Mouse (Mus musculus): ENCODE data around the gene Ngfr. TPM values are rescaled to one million over a fixed set of nuclear protein-coding genes. Genes with fewer than 3 reads are reported as not detected.

The Ngfr gene
- polyA plus RNA-seq, 1 experiment from 2014 or later: 3.0 TPM

- WGBS: 31% methylated on average over 6 of the region's 6 CpGs
- no peaks in the 10 kb centered on the region for H3K36me3 ChIP-seq
- H3K4me1 ChIP-seq (replicated peaks): peaks cover 31% of the 10 kb centered on the region
- H3K4me3 ChIP-seq: no peak overlapping the region
- H3K4me2 ChIP-seq: no peak overlapping the region
- H3K27ac ChIP-seq: no peak overlapping the region
- ATAC-seq (replicated peaks; ENCODE audit: insufficient number of reproducible peaks, insufficient read depth, low FRiP score, low read depth): no peak
- H3K27me3 ChIP-seq: peaks cover 86% of the 10 kb centered on the region
- H3K9me3 ChIP-seq (replicated peaks): no peaks in the 10 kb centered on the region
- no peak overlapping the region for H3K9ac ChIP-seq
These were observed 8.1 kb downstream of the Ngfr start for GRCm38 (mm10) chr11:95579455-95579854.

- Histone ChIP-seq H3K4me2 (peak overlapping the region; percentile 32; the same call in 1 of the 2 replicates), H3K27me3 (peaks cover 78% of the 10 kb centered on the region), H3K36me3 (no peaks in the 10 kb centered on the region), H3K9me3 (replicated peaks) (no peaks in the 10 kb centered on the region), H3K27ac (no peak overlapping the region), H3K4me1 (replicated peaks) (peaks cover 31% of the 10 kb centered on the region), H3K4me3 (no peak overlapping the region), H3K9ac (no peak overlapping the region)
- 21% methylated on average over 39 of the region's 39 CpGs for WGBS
- ATAC-seq (replicated peaks; ENCODE audit: insufficient number of reproducible peaks, insufficient read depth, low FRiP score, low read depth): no peak
These were observed 9.6 kb downstream of the Ngfr start for GRCm38 (mm10) chr11:95577776-95578446.

- no peak overlapping the region for H3K4me2 ChIP-seq
- WGBS: 41% methylated on average over 8 of the region's 8 CpGs
These were observed 11.2 kb downstream of the Ngfr start for GRCm38 (mm10) chr11:95576299-95576698.

DNA sequence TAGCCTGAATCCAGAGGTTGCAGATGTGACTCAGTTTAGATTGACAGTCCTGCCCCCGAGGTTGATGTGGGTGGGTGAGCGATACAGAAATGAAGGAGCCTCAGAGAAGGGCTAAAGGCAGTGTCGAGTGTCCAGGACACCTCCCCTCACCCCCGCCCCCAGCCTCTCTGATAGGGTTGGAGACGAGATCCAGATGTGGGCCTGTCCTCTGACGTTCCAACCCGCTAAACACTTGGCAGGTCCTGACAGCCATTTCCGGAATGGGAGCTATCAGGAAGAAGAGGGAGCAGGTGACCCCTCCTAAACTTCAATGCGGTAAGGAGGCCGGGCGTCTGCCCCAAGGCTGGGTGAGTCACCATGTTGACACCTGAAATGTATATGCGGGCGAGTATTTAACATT lies 11.7 kb downstream of the Ngfr start:
- Histone ChIP-seq H3K27me3 (peaks cover 74% of the 10 kb centered on the region), H3K9me3 (replicated peaks) (no peaks in the 10 kb centered on the region), H3K36me3 (no peaks in the 10 kb centered on the region), H3K4me3 (no peak overlapping the region), H3K4me1 (replicated peaks) (peaks cover 36% of the 10 kb centered on the region), H3K27ac (no peak overlapping the region), H3K9ac (no peak overlapping the region), H3K4me2 (0 out of 2 replicates have a peak overlapping the region, but pooled peaks have one; percentile 24)
- 21% methylated on average over 13 of the region's 13 CpGs for WGBS
- ATAC-seq (replicated peaks; ENCODE audit: insufficient number of reproducible peaks, insufficient read depth, low FRiP score, low read depth): no peak

More at GRCm38 (mm10) chr11:95576299-95576698, 11.2 kb downstream of the Ngfr start:
- Histone ChIP-seq H3K9ac (no peak overlapping the region), H3K4me1 (replicated peaks) (peaks cover 34% of the 10 kb centered on the region), H3K4me3 (no peak overlapping the region), H3K27me3 (peaks cover 74% of the 10 kb centered on the region), H3K27ac (no peak overlapping the region), H3K36me3 (no peaks in the 10 kb centered on the region), H3K9me3 (replicated peaks) (no peaks in the 10 kb centered on the region)
- no peak for ATAC-seq (replicated peaks; ENCODE audit: insufficient number of reproducible peaks, insufficient read depth, low FRiP score, low read depth)

GRCm38 (mm10) chr11:95574786-95575334 lies 12.7 kb downstream of the Ngfr start:
- WGBS: 87% methylated on average over 6 of the region's 6 CpGs
- Histone ChIP-seq H3K4me3 (no peak overlapping the region), H3K4me1 (replicated peaks) (peaks cover 36% of the 10 kb centered on the region), H3K27ac (no peak overlapping the region), H3K27me3 (peaks cover 72% of the 10 kb centered on the region), H3K4me2 (no peak overlapping the region), H3K9me3 (replicated peaks) (no peaks in the 10 kb centered on the region), H3K9ac (no peak overlapping the region), H3K36me3 (no peaks in the 10 kb centered on the region)
- ATAC-seq (replicated peaks; ENCODE audit: insufficient number of reproducible peaks, insufficient read depth, low FRiP score, low read depth): no peak

DNA sequence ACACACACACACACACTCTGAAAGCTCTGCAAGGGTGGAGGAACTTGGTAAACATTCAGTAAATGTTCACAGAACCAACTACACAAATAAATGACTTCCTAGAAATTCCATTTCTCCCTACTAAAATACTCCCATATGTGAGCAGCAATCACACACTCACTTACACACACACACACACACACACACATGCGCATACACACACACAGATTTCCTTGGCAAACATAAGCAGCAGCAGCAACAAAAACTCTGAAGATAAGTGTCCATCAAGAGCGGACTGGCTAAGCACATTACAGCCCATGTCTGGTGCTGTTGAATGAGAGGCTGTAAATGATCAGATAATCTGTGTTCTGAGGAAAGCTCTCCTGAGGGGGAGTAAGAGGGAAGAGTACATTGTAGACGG lies 15.3 kb downstream of the Ngfr start:
- Histone ChIP-seq H3K36me3 (no peaks in the 10 kb centered on the region), H3K27me3 (peaks cover 46% of the 10 kb centered on the region), H3K4me3 (no peak overlapping the region), H3K9ac (no peak overlapping the region), H3K4me2 (no peak overlapping the region), H3K27ac (no peak overlapping the region), H3K9me3 (replicated peaks) (no peaks in the 10 kb centered on the region), H3K4me1 (replicated peaks) (peaks cover 26% of the 10 kb centered on the region)
- no peak for ATAC-seq (replicated peaks; ENCODE audit: insufficient number of reproducible peaks, insufficient read depth, low FRiP score, low read depth)
- WGBS: 44% methylated on average over 3 of the region's 3 CpGs

DNA sequence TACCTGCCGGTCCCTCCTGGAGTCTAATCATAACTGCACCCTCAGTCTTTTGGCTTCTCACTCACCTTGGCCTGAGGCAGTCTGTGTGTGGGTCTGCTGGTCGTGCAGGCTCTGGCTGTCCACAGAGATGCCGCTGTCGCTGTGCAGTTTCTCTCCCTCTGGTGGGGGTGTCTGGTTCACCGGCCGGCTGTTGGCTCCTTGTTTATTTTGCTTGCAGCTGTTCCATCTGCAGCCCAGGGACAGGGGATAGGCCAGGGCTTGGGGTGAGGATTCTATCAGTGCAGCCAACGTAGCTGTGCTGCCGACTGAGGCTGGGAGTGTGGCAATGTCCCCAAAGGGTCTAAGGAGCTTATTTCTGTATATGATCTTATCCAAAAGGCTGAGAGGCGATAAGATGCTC lies 15.8 kb downstream of the Ngfr start:
- ATAC-seq (replicated peaks; ENCODE audit: insufficient number of reproducible peaks, insufficient read depth, low FRiP score, low read depth): no peak
- no peak overlapping the region for H3K27ac ChIP-seq
- WGBS: 28% methylated on average over 9 of the region's 9 CpGs
- H3K4me3 ChIP-seq: no peak overlapping the region
- H3K36me3 ChIP-seq: no peaks in the 10 kb centered on the region
- H3K4me1 ChIP-seq (replicated peaks): peaks cover 26% of the 10 kb centered on the region
- no peaks in the 10 kb centered on the region for H3K9me3 ChIP-seq (replicated peaks)
- H3K9ac ChIP-seq: no peak overlapping the region
- H3K27me3 ChIP-seq: peaks cover 41% of the 10 kb centered on the region
- H3K4me2 ChIP-seq: no peak overlapping the region

GRCm38 (mm10) chr11:95570827-95571619 lies 16.5 kb downstream of the Ngfr start:
- H3K4me2 ChIP-seq: no peak overlapping the region
- 51% methylated on average over 25 of the region's 25 CpGs for WGBS
- no peak for ATAC-seq (replicated peaks; ENCODE audit: insufficient number of reproducible peaks, insufficient read depth, low FRiP score, low read depth)
- no peak overlapping the region for H3K27ac ChIP-seq
- H3K4me1 ChIP-seq (replicated peaks): peaks cover 21% of the 10 kb centered on the region
- no peak overlapping the region for H3K4me3 ChIP-seq
- H3K9me3 ChIP-seq (replicated peaks): no peaks in the 10 kb centered on the region
- no peaks in the 10 kb centered on the region for H3K36me3 ChIP-seq
- H3K9ac ChIP-seq: no peak overlapping the region
- peaks cover 38% of the 10 kb centered on the region for H3K27me3 ChIP-seq

DNA sequence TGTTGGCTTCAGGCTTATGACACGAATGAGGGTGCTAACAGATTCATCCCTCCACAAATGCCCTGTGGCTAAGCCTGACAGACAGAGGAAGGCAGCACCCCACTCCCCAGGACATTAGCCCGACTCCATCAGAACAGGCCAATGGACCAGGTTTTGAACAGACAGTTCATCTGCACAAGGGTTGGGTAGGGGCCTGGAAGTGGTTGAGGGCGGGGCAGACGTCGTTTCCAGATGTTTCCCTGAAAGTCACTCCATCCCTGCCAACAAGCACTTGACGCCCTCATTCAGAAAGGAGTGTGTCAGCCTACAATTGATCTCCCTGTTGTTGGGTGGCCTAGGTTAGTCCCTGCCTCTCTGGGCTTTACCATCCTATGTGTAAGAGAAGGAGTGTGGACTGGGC lies 17.6 kb downstream of the Ngfr start:
- Histone ChIP-seq H3K27me3 (peaks cover 36% of the 10 kb centered on the region), H3K27ac (no peak overlapping the region), H3K9ac (no peak overlapping the region), H3K9me3 (replicated peaks) (no peaks in the 10 kb centered on the region), H3K4me2 (no peak overlapping the region), H3K4me3 (no peak overlapping the region), H3K36me3 (no peaks in the 10 kb centered on the region), H3K4me1 (replicated peaks) (peaks cover 10% of the 10 kb centered on the region)
- WGBS: 72% methylated on average over 6 of the region's 6 CpGs
- no peak for ATAC-seq (replicated peaks; ENCODE audit: insufficient number of reproducible peaks, insufficient read depth, low FRiP score, low read depth)

DNA sequence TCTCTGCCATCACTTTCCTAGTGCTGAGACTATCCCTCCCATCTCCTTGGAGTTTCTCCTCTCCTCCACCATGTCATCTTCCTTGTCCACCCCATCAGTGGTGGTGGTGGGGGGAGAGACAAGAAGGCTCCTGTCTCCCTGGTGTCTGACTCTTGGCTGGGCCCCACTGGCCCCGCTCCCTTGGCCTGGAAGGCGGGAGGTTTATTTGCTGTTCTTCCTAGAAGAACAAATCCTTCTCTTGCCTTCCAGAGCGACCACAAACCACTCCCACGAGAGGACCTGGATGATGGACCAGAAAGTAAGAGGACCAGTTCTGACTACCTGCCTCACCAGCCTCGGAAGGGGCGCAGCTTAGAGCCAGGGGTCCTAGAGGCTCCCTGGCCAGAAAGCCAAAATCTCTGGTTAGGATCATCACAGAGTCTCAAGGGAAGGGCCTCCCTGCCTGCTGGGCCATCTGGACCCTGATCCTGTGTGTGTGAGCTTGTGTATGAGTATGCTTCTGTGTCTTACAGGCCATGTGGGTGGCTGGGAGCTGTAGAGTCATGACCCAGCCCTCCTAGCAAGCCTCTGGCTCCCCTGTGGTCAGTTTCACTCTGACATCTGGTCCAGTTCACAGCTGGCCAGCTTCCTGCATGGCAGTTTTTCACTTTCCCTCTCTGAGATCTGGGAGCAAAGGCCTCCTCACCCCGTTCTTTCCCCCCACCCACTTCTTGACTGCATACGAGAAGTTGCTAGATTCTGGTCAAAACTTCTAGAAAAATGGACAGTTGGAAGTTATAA lies 19.4 kb downstream of the Ngfr start:
- Histone ChIP-seq H3K4me1 (replicated peaks) (peaks cover 9% of the 10 kb centered on the region), H3K9ac (no peak overlapping the region), H3K27me3 (peaks cover 25% of the 10 kb centered on the region), H3K27ac (no peak overlapping the region), H3K9me3 (replicated peaks) (no peaks in the 10 kb centered on the region), H3K4me2 (no peak overlapping the region), H3K36me3 (no peaks in the 10 kb centered on the region), H3K4me3 (no peak overlapping the region)
- WGBS: 59% methylated on average over 8 of the region's 8 CpGs
- ATAC-seq (replicated peaks; ENCODE audit: insufficient number of reproducible peaks, insufficient read depth, low FRiP score, low read depth): no peak

GRCm38 (mm10) chr11:95567366-95567765 lies 20.2 kb downstream of the Ngfr start:
- Histone ChIP-seq H3K27me3 (peaks cover 20% of the 10 kb centered on the region), H3K4me2 (no peak overlapping the region), H3K9me3 (replicated peaks) (no peaks in the 10 kb centered on the region), H3K4me1 (replicated peaks) (peaks cover 9% of the 10 kb centered on the region), H3K9ac (no peak overlapping the region), H3K27ac (no peak overlapping the region), H3K4me3 (no peak overlapping the region), H3K36me3 (no peaks in the 10 kb centered on the region)
- WGBS: 43% methylated on average over 6 of the region's 6 CpGs
- no peak for ATAC-seq (replicated peaks; ENCODE audit: insufficient number of reproducible peaks, insufficient read depth, low FRiP score, low read depth)

Data from heart, embryonic 15.5 days (tissue).